Mouse (Mus musculus) neural tube, embryonic 13.5 days (tissue): ENCODE measurements around the gene Hivep3. TPM values are rescaled to one million over a fixed set of nuclear protein-coding genes. Genes with fewer than 3 reads are reported as not detected.

Experiments used
- ATAC-seq: fragments of 200-750 bp; cut with Nextera tagmentation; 2 replicates; pipeline ENCODE4 v1.8.0; 2017; ENCODE audit warnings: low read depth, mild to moderate bottlenecking, moderate TSS enrichment, moderate library complexity
- H3K27ac ChIP-seq: fragments of 300-500 bp; sonication (generic); replicated peaks from 2 replicates; pipeline ENCODE4 v1.5.1; 2015; ENCODE audit warnings: moderate library complexity, mild to moderate bottlenecking, inconsistent platforms
- H3K27me3 ChIP-seq: fragments of 300-500 bp; sonication (generic); 2 replicates; pipeline ENCODE4 v1.6.1; 2015; ENCODE audit warnings: mild to moderate bottlenecking, inconsistent platforms
- H3K36me3 ChIP-seq: fragments of 300-500 bp; sonication (generic); 2 replicates; pipeline ENCODE4 v1.6.1; 2015; ENCODE audit warnings: mild to moderate bottlenecking, inconsistent platforms
- H3K4me1 ChIP-seq: fragments of 300-500 bp; sonication (generic); replicated peaks from 2 replicates; pipeline ENCODE4 v1.6.1; 2015; ENCODE audit warnings: inconsistent platforms
- H3K4me2 ChIP-seq: fragments of 300-500 bp; sonication (generic); 2 replicates; pipeline ENCODE4 v1.6.1; 2015; ENCODE audit warnings: inconsistent platforms, mild to moderate bottlenecking, moderate library complexity
- H3K4me3 ChIP-seq: fragments of 300-500 bp; sonication (generic); 2 replicates; pipeline ENCODE4 v1.5.1; 2015; ENCODE audit warnings: mild to moderate bottlenecking, inconsistent platforms
- H3K9ac ChIP-seq: fragments of 300-500 bp; sonication (generic); 2 replicates; pipeline ENCODE4 v1.6.1; 2015; ENCODE audit warnings: moderate library complexity, mild to moderate bottlenecking, inconsistent platforms
- H3K9me3 ChIP-seq: fragments of 300-500 bp; sonication (generic); 2 replicates; pipeline ENCODE4 v1.6.1; 2016; ENCODE audit warnings: inconsistent platforms
- WGBS: fragments of 180-500 bp; shearing (Covaris S2); methylation state at CpG from one replicate; pipeline ENCODE4 v1.1.7; 2015; 5-methylcytosine and 5-hydroxymethylcytosine counted together
- polyA plus RNA-seq: library from polyadenylated mRNA; unstranded; fragments of >200 nt; fragmentation: Nextera tagmentation; extraction: Ambion mirVana; gene quantifications from 2 replicates; pipeline ENCODE4 v1.2.1, GENCODE M21; 2015

The Hivep3 gene
- polyA plus RNA-seq, 1 experiment from 2014 or later: 20.6 TPM

GRCm38 (mm10) chr4:119833333-119833732, 99.7 kb downstream of the Hivep3 start:
- no peak overlapping the region for H3K9ac ChIP-seq
- no peaks in the 10 kb centered on the region for H3K27me3 ChIP-seq
- 77% methylated on average over 9 of the region's 9 CpGs for WGBS
- H3K4me2 ChIP-seq: no peak overlapping the region
- no peaks in the 10 kb centered on the region for H3K36me3 ChIP-seq
- no peaks in the 10 kb centered on the region for H3K4me1 ChIP-seq
- no peak overlapping the region for H3K4me3 ChIP-seq
- H3K9me3 ChIP-seq: no peaks in the 10 kb centered on the region
- ATAC-seq: no peak
- H3K27ac ChIP-seq: no peak overlapping the region

- no peak overlapping the region for H3K4me2 ChIP-seq
- H3K9ac ChIP-seq: no peak overlapping the region
- no peak overlapping the region for H3K4me3 ChIP-seq
- no peaks in the 10 kb centered on the region for H3K4me1 ChIP-seq
- H3K36me3 ChIP-seq: no peaks in the 10 kb centered on the region
- H3K27ac ChIP-seq: no peak overlapping the region
- ATAC-seq: no peak
- 89% methylated on average over 5 of the region's 5 CpGs for WGBS
- H3K9me3 ChIP-seq: no peaks in the 10 kb centered on the region
- no peaks in the 10 kb centered on the region for H3K27me3 ChIP-seq
These were observed 100.3 kb downstream of the Hivep3 start for GRCm38 (mm10) chr4:119833884-119834283.

- Histone ChIP-seq H3K9me3 (no peaks in the 10 kb centered on the region), H3K9ac (no peak overlapping the region), H3K27ac (no peak overlapping the region), H3K36me3 (no peaks in the 10 kb centered on the region), H3K4me3 (no peak overlapping the region), H3K4me1 (no peaks in the 10 kb centered on the region), H3K4me2 (no peak overlapping the region), H3K27me3 (no peaks in the 10 kb centered on the region)
- ATAC-seq: no peak
- 91% methylated on average over 3 of the region's 3 CpGs for WGBS
These were observed 102.6 kb downstream of the Hivep3 start for GRCm38 (mm10) chr4:119836181-119836580.

- H3K27me3 ChIP-seq: no peaks in the 10 kb centered on the region
- no peaks in the 10 kb centered on the region for H3K9me3 ChIP-seq
- H3K36me3 ChIP-seq: no peaks in the 10 kb centered on the region
- no peak overlapping the region for H3K4me3 ChIP-seq
- WGBS: 97% methylated on average over 1 of the region's 1 CpGs
- no peak overlapping the region for H3K4me2 ChIP-seq
- H3K4me1 ChIP-seq: no peaks in the 10 kb centered on the region
- no peak for ATAC-seq
- H3K27ac ChIP-seq: no peak overlapping the region
- H3K9ac ChIP-seq: no peak overlapping the region
These were observed 104.0 kb downstream of the Hivep3 start for GRCm38 (mm10) chr4:119837505-119838065.

GRCm38 (mm10) chr4:119838308-119838707, 104.7 kb downstream of the Hivep3 start:
- 80% methylated on average over 2 of the region's 2 CpGs for WGBS
- Histone ChIP-seq H3K9ac (no peak overlapping the region), H3K4me2 (no peak overlapping the region), H3K27me3 (no peaks in the 10 kb centered on the region), H3K27ac (no peak overlapping the region), H3K4me3 (no peak overlapping the region), H3K9me3 (no peaks in the 10 kb centered on the region), H3K4me1 (no peaks in the 10 kb centered on the region), H3K36me3 (no peaks in the 10 kb centered on the region)
- ATAC-seq: no peak

GRCm38 (mm10) chr4:119843294-119843693, 109.7 kb downstream of the Hivep3 start:
- no peak overlapping the region for H3K27ac ChIP-seq
- no peak overlapping the region for H3K4me3 ChIP-seq
- H3K9me3 ChIP-seq: no peaks in the 10 kb centered on the region
- no peak overlapping the region for H3K4me2 ChIP-seq
- H3K4me1 ChIP-seq: no peaks in the 10 kb centered on the region
- no peak overlapping the region for H3K9ac ChIP-seq
- H3K27me3 ChIP-seq: no peaks in the 10 kb centered on the region
- no peak for ATAC-seq
- WGBS: 61% methylated on average over 3 of the region's 3 CpGs
- H3K36me3 ChIP-seq: no peaks in the 10 kb centered on the region

- Histone ChIP-seq H3K4me1 (no peaks in the 10 kb centered on the region), H3K9me3 (no peaks in the 10 kb centered on the region), H3K9ac (no peak overlapping the region), H3K27me3 (no peaks in the 10 kb centered on the region), H3K4me3 (no peak overlapping the region), H3K36me3 (no peaks in the 10 kb centered on the region), H3K27ac (no peak overlapping the region), H3K4me2 (no peak overlapping the region)
- no peak for ATAC-seq
- 94% methylated on average over 3 of the region's 3 CpGs for WGBS
These were observed 110.7 kb downstream of the Hivep3 start for GRCm38 (mm10) chr4:119844267-119844666.

- Histone ChIP-seq H3K27me3 (no peaks in the 10 kb centered on the region), H3K4me3 (no peak overlapping the region), H3K4me1 (no peaks in the 10 kb centered on the region), H3K4me2 (no peak overlapping the region), H3K36me3 (no peaks in the 10 kb centered on the region), H3K9me3 (no peaks in the 10 kb centered on the region), H3K27ac (no peak overlapping the region), H3K9ac (no peak overlapping the region)
- no peak for ATAC-seq
- 69% methylated on average over 3 of the region's 3 CpGs for WGBS
These were observed 112.1 kb downstream of the Hivep3 start for GRCm38 (mm10) chr4:119845596-119846161.

GRCm38 (mm10) chr4:119852483-119852882, 118.9 kb downstream of the Hivep3 start:
- Histone ChIP-seq H3K36me3 (no peaks in the 10 kb centered on the region), H3K4me2 (no peak overlapping the region), H3K9ac (no peak overlapping the region), H3K4me3 (no peak overlapping the region), H3K4me1 (peaks cover 23% of the 10 kb centered on the region), H3K27ac (no peak overlapping the region), H3K9me3 (no peaks in the 10 kb centered on the region), H3K27me3 (no peaks in the 10 kb centered on the region)
- 68% methylated on average over 8 of the region's 8 CpGs for WGBS
- ATAC-seq: no peak

GRCm38 (mm10) chr4:119854307-119855144, 120.9 kb downstream of the Hivep3 start:
- Histone ChIP-seq H3K9ac (no peak overlapping the region), H3K27ac (peak overlapping the region; percentile 46), H3K36me3 (no peaks in the 10 kb centered on the region), H3K9me3 (no peaks in the 10 kb centered on the region), H3K27me3 (no peaks in the 10 kb centered on the region), H3K4me3 (no peak overlapping the region), H3K4me1 (peaks cover 23% of the 10 kb centered on the region), H3K4me2 (no peak overlapping the region)
- 54% methylated on average over 9 of the region's 9 CpGs for WGBS
- ATAC-seq: peak; percentile 45; the same call in 1 of the 2 replicates

- no peaks in the 10 kb centered on the region for H3K36me3 ChIP-seq
- H3K4me2 ChIP-seq: no peak overlapping the region
- 78% methylated on average over 4 of the region's 4 CpGs for WGBS
- ATAC-seq: no peak
- no peaks in the 10 kb centered on the region for H3K9me3 ChIP-seq
- H3K27ac ChIP-seq: no peak overlapping the region
- no peaks in the 10 kb centered on the region for H3K27me3 ChIP-seq
- H3K4me3 ChIP-seq: no peak overlapping the region
- H3K9ac ChIP-seq: no peak overlapping the region
- H3K4me1 ChIP-seq: peaks cover 13% of the 10 kb centered on the region
These were observed 125.9 kb downstream of the Hivep3 start for GRCm38 (mm10) chr4:119859454-119859853.

- Histone ChIP-seq H3K4me1 (peaks cover 16% of the 10 kb centered on the region), H3K4me3 (no peak overlapping the region), H3K4me2 (no peak overlapping the region), H3K9me3 (no peaks in the 10 kb centered on the region), H3K36me3 (no peaks in the 10 kb centered on the region), H3K27me3 (no peaks in the 10 kb centered on the region), H3K9ac (no peak overlapping the region), H3K27ac (no peak overlapping the region; the same call in 1 of the 2 replicates)
- ATAC-seq: no peak
- WGBS: 70% methylated on average over 4 of the region's 4 CpGs
These were observed 127.4 kb downstream of the Hivep3 start for GRCm38 (mm10) chr4:119861001-119861400.
